Mouse (Mus musculus) megakaryocyte, embryonic 14.5 days (primary cell): ENCODE measurements around the gene Spib.

Experiments
- FLI1 ChIP-seq: IDR thresholded peaks from 2 replicates; pipeline ENCODE4 v1.6.1; 2012; ENCODE audit warnings: low read length, inconsistent platforms, mixed read lengths
- GATA1 ChIP-seq: IDR thresholded peaks from 3 replicates; pipeline ENCODE4 v1.6.1; 2012; ENCODE audit warnings: mixed read lengths, low read length, inconsistent platforms, borderline replicate concordance

DNA sequence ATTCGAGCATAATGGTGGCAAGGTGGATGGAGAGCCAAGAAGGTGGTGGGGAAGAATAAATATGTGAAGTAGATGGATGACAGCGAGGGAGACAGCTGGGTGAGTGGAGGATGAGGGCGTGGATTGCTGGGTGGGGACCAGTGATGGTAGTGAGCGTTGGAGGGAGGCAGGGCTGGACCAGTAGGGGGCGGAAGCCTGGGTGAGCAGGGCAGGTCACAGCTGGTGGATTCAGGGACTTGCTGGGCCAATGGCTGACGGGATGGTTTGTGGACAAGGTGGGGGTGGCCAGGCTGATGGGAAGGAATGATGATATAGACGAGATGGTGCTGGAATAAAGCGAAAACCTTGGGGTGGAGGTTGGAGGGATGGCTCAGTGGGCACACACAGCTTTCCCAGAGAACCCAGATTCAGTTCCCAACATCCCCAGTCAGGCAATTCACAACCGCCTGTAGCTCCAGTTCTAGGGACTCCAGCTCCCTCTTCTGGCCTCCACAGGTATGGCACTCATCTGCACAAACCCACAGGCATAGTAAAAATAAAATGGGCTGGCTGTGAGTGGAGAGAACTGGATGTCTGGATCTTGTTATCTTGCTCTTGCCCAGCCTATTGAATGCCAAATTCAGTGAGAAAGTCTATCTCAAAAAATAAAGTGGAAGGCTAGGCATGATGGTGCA lies 12.5 kb downstream of the Spib start:
- no peak for TF ChIP-seq GATA1
- no peak for TF ChIP-seq FLI1
